Mouse (Mus musculus) large intestine, adult 2 months (tissue): ENCODE results near the gene Gramd1b. TPM values are rescaled to one million over a fixed set of nuclear protein-coding genes. Genes with fewer than 3 reads are reported as not detected.

Source experiments
- DNase-seq: peaks from one replicate; pipeline ENCODE4 v3.0.0-alpha.2; 2012; ENCODE audit warnings: low read depth, low spot score
- whole genome bisulfite sequencing: fragments of 180-500 bp; shearing (Covaris S2); methylation state at CpG from one replicate; pipeline ENCODE4 v1.1.7; 2018; 5-methylcytosine and 5-hydroxymethylcytosine counted together
- polyA plus RNA-seq: library from polyadenylated mRNA; depleted of rRNA; stranded (reverse); fragments of >200 nt; gene quantifications from 2 replicates; pipeline ENCODE4 v1.2.3, GENCODE M21; 2012

Gene Gramd1b
- polyA plus RNA-seq, 1 experiment = 26.9 TPM

DNA sequence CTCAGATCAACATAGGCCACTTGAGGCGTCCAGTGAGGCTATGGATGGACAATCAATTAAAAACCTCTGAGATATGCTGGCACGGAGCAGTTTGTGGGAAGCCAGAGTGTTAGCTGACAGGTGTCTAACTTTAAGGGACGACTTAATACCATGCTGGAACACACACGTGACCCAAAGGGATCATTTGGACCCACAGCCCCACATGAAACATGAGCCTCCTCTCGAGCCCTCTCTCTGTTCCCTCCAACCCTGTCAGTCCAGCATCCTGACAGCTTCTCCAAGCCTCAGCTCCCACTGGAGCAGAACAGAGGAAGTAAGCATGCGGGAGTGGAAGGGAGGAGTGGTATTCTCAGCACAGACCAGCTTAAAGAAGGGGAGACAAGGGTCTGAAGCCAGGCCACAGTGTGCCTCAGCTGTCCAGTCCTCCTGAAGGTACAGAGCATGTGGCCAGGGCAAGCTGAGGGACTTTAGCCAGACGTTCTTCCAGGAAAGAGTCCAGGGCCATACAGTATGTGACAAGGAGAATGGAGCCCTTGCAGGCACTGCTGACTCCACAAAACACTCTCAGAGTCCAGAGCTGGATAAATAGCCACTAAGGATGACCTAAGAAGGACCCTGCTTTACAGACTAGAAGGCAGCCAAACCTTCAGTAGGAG is 204.8 kb downstream of the Gramd1b start:
- 70% methylated on average over 7 of the region's 7 CpGs for WGBS
- no peak for DNase-seq

DNA sequence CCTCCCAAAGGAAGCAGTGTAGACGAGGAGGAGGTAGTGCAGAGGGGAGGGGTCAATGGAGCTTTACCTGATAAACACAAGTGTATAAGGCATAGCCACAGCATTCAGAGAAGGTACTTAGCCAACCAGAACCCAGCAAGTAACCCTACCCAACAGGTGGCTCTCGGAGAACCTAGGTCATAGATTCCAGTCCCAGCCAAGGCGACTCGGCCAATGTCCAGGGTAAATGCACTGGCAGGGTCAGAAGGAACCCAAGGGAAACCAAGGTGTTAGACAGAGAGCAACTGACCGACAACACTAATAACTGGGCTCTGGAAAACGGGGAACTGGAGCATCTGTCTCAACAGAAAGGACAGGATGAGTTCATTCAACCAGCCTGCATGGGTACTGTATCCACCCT is 206.4 kb downstream of the Gramd1b start:
- 62% methylated on average over 6 of the region's 6 CpGs for WGBS
- DNase-seq = no peak

GRCm38 (mm10) chr9:40324232-40324792 is 206.9 kb downstream of the Gramd1b start:
- no peak for DNase-seq
- whole genome bisulfite sequencing = 35% methylated on average over 4 of the region's 4 CpGs

DNA sequence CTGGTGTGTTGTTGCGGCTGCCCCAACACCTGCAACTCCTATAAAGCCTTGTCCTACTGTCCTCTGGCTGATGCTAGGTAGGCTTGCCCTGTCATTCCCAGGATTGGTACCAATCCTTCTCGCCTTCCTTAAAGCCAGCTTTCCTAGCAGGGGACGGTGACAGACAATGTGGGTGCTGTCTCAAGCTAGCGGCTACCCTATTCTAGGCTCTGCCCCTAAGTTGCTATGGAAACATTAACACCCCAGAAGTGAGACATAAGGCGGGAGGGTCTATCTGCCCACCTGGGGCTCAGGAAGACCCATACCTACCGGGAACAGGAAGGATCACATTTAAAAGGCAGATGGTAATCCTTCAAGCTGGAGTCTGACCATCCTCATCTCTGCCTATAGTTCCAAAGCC is 207.4 kb downstream of the Gramd1b start:
- no peak for DNase-seq
- WGBS = 29% methylated on average over 6 of the region's 6 CpGs

- 31% methylated on average over 5 of the region's 5 CpGs for WGBS
- DNase-seq = peak; percentile 81
Observed at GRCm38 (mm10) chr9:40323171-40323570, 208.0 kb downstream of the Gramd1b start.

DNA sequence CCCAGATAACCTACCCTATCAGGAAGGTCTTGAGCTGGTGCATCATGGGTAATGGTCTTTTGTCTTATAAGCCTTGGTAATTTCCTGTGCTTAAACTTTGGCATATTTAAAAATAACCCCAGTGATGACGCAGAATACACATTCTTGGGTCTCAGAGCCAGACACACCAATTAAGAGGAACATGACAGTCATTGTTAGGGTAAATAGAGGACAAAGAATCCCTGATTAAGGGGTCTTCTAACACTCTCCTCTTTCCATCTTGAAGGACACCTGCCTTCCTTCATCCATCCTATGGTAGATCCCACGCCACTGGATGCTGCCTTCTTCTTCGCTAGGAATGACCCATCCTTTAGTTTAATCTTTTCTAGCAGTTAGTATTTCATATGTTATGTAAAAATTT is 208.8 kb downstream of the Gramd1b start:
- DNase-seq = no peak
- WGBS = 92% methylated on average over 3 of the region's 3 CpGs

GRCm38 (mm10) chr9:40321668-40322003 is 209.5 kb downstream of the Gramd1b start:
- no peak for DNase-seq
- WGBS = 31% methylated on average over 3 of the region's 3 CpGs

DNA sequence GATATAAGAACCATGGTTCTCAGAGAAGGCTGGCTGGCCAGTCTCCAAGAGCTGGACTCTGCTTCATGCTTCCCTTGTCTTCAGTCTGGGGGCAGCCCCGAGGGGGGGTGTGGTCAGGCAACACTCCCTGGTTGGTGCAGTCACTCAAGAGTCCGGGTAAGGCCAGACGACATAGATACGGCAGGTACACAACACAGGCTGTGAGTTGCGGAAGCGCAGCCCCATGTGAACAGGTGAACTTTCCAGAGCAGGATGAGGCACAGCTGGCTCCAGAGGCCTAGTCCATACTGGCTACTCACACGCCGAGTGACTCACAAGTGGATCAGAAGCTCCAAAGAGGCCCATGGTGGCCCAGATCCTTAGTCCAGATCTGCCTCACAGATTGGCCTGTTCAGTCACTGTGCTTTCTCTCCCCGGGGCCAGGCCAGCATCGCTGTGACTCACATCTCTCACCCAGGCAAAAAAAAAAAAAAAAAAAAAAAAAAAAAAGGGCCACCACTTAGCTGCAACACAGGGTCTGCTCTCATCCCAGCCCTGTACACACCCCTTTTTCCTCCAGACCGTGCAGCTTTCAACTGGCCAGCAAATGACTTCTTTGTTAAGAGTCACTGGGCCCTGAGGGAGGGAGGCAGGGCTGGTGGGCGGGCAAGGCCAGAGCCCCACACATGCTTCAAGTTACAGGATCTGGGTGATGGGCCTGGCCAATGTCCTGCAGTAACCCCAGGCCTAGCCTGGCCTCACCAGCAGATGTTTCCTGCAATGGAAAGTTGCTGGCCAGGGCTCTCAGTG is 210.1 kb downstream of the Gramd1b start:
- no peak for DNase-seq
- WGBS = 18% methylated on average over 12 of the region's 12 CpGs

DNA sequence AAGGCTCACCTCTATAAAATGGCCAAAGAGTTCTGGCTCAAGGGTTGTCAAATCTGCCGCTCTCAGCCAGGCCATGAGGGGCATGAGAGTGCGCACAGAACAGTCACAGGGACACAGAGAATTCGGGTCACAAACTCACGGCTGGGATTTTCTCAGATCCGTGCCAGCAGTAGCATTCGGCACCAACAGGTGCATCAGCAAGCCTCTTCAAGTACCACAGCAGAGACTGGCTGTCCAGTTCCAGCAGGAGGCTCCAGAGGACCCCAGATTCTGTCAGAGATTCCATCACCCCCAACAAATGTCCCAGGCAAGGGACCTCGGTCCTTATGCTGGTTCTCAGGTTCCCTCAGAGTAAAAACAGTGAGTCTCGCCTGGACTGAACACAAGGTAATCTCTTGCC is 210.8 kb downstream of the Gramd1b start:
- WGBS = 79% methylated on average over 8 of the region's 8 CpGs
- DNase-seq = no peak

DNA sequence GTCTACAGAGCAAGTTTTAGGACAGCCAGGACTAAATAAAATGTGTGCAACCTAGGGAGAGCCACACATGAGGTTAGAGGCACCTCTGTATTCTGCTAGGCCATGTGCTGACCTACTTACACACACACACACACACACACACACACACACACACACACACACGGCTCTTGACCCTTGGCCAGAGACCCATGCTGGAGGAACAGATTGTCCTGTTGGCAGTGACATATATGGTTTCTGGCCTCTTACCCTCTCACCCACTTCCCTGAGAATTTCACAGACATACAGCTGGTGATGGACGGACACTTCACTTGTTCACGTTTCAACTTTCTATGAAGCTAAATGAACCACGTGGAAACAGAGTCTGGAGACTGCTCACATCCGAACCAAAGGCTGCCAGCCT is 212.4 kb downstream of the Gramd1b start:
- WGBS = 70% methylated on average over 5 of the region's 5 CpGs
- DNase-seq = no peak

DNA sequence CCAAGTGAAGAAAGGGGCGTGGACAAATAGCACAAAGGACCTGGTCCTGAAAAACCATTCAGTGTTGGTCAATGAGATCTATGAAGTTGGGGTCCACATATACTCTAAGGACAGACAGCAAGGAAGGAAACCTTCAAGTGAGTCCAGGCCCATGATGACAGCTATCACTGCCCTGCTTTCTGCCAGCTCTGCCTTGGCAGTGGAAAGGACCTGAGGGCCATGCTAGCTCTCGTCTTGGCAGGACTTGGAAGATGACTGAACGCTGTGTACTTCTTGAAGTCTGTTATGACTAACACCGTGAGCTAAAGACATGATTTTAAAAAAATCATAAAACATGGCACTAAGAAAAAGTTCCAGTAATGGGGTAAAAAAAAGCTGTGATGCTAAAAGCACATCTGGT is 213.4 kb downstream of the Gramd1b start:
- DNase-seq = no peak
- WGBS = 70% methylated on average over 4 of the region's 4 CpGs

GRCm38 (mm10) chr9:40316865-40317660 is 214.1 kb downstream of the Gramd1b start:
- 52% methylated on average over 9 of the region's 9 CpGs for WGBS
- no peak for DNase-seq

GRCm38 (mm10) chr9:40311813-40312212 is 219.4 kb downstream of the Gramd1b start:
- WGBS = 88% methylated on average over 9 of the region's 9 CpGs
- no peak for DNase-seq

DNA sequence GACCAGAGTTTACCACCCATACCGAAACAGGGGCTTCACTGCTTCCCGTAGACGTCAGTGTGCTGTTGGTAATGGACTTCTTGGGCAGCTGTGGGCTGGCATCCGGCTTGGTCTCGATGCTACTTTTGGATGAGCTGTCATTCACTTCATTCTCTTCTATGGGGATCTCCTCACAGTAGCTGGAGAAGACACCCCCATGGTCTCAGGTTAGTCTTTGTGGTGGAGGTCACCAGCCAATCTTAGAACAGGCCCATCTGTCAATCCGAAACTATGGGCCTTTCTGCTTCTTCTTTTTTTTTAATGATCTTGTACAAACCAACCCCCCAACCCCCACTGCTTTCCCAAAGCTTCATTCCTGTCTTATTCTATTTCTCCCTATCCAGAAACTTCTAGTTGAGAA is 221.3 kb downstream of the Gramd1b start:
- 96% methylated on average over 6 of the region's 6 CpGs for WGBS
- no peak for DNase-seq

- 94% methylated on average over 3 of the region's 3 CpGs for WGBS
- DNase-seq = no peak
Observed at GRCm38 (mm10) chr9:40307311-40307710, 223.9 kb downstream of the Gramd1b start.

GRCm38 (mm10) chr9:40304243-40304642 is 226.9 kb downstream of the Gramd1b start:
- WGBS = 94% methylated on average over 8 of the region's 8 CpGs
- DNase-seq = no peak

- WGBS = 92% methylated on average over 8 of the region's 8 CpGs
- DNase-seq = no peak
Observed at GRCm38 (mm10) chr9:40302375-40302774, 228.8 kb downstream of the Gramd1b start.

DNA sequence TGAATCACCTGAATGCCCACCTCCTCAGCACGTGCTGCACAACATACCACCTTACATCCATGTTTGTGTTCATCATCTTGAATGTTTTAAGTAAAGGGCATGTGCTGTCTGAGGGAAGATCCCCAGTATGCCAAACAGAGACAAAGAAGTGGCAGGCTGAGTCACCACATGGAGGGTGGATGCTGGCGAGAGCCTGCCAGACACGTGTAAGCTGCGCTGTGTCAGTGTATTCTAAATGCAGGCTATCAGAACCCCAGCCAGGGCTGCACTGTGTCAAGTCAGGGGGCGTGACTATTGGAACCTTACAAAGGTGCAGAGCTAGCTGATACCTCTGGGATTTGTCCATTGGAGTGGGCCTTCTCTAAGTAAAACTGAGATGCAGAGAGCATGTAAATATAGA is 229.7 kb downstream of the Gramd1b start:
- 90% methylated on average over 5 of the region's 5 CpGs for WGBS
- no peak for DNase-seq

DNA sequence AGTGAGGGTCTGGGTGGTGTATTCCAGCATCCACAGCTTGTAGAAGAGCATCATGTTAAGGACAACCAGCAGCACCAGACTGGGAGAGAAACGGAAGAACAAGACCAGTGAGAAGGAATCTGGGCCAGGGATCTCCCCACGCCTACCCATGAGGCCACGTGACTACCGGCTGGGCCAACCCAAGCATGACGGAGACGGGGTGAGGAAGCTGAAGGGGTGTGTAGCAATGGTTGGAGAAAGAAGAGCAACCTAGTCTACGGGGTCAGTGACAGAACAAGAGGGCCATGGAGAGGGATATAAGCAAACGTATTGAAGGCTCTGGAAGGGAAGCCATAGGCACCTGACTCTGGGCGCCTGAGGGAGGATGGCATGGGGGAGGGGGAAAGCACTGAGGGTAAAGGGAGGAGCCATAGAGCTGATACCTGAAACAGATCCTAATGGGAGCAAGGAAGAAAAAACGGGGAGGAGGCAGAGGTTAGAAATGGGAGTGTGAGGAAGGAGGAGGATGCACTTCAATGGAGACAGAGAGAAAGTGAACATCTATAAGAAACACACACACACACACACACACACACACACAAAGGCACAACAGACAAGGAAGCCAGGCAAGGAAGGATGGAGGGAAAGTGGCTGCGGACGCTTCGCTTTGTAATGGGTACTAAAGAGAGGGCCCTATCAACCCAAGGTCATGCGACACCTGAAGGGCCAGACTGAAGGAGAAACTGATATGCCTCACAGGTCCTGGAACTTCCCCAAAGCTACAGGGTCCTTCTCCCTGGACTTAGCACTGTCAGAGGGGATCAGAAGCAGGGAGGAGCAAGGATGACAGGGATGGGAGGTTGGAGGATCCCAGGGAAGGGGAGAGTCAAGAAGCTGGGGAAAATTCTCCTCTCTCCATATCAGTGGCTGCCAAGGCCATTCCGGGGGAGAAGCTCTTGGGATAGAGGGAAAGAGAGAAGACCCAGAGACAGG is 230.9 kb downstream of the Gramd1b start:
- WGBS = 93% methylated on average over 15 of the region's 15 CpGs
- DNase-seq = no peak
